Mouse (Mus musculus) G1E (cell line): ENCODE results near the gene Fndc1.

Experiments used
- CTCF ChIP-seq: IDR thresholded peaks from 2 replicates; pipeline ENCODE4 v1.5.1; 2012; ENCODE audit warnings: low read depth, low read length, inconsistent platforms, mixed read lengths
- GATA1 ChIP-seq: IDR thresholded peaks from 2 replicates; pipeline ENCODE4 v1.6.1; 2012; ENCODE audit warnings: borderline replicate concordance, low read length, inconsistent platforms, mixed read lengths
- GATA2 ChIP-seq: IDR thresholded peaks from 2 replicates; pipeline ENCODE4 v1.6.1; 2012; ENCODE audit warnings: low read depth, low read length, inconsistent platforms, borderline replicate concordance
- POLR2AphosphoS5 ChIP-seq: IDR thresholded peaks from 2 replicates; pipeline ENCODE4 v1.6.1; 2012; ENCODE audit warnings: low read depth, low read length, inconsistent platforms; ENCODE audit not compliant: insufficient replicate concordance
- TAL1 ChIP-seq: conservative IDR thresholded peaks from 2 replicates; pipeline ENCODE4 v1.6.1; 2012; ENCODE audit warnings: low read depth, low read length, inconsistent platforms, mixed read lengths

DNA sequence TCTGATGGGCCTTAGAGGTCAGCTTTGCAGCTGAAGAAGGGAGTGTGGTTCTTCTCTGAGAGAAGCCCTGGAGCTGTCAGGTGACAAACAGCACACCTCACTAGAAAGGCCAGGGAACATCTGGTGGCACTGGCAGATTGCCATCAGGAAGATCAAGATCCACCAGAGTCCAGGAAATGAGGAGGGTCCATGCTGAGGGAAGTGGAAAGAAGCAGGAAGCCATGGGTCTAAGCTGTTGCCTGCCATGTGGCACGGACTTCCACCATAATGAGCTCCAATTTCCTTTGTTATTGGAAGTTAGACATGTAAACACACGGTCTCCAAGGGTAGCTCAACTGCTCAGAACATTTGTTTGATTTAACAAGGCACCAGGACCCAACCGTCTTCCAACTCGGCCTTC, 120.0 kb downstream of the Fndc1 start:
- TF ChIP-seq CTCF (no peak), TAL1 (no peak), POLR2AphosphoS5 (no peak), GATA1 (no peak), GATA2 (no peak)
